Mouse (Mus musculus) adrenal gland, postnatal 25 days (tissue): Measurements from ENCODE around the gene Vps33a. TPM values are rescaled to one million over a fixed set of nuclear protein-coding genes. Genes with fewer than 3 reads are reported as not detected.
"Not testable (repeated sequence)": the region's sequence is repeated elsewhere in the genome, so short reads cannot be mapped to it uniquely, and the experiment has no call there.

ENCODE experiments used
- DNase-seq: peaks from one replicate; pipeline ENCODE4 v3.0.0; 2021; ENCODE audit warnings: mixed read lengths
- microRNA-seq, 2 experiments: library from miRNA; unstranded; fragments of <30 nt; microRNA quantifications; one replicate each; pipeline ENCODE4 v1.2.0; 2021
- total RNA-seq: library from RNA; stranded (reverse); gene quantifications from 2 replicates; pipeline ENCODE4 v1.2.3, GENCODE M21; 2021

Gene Vps33a
- total RNA-seq, 1 experiment from 2014 or later, result 51.5 TPM

DNA sequence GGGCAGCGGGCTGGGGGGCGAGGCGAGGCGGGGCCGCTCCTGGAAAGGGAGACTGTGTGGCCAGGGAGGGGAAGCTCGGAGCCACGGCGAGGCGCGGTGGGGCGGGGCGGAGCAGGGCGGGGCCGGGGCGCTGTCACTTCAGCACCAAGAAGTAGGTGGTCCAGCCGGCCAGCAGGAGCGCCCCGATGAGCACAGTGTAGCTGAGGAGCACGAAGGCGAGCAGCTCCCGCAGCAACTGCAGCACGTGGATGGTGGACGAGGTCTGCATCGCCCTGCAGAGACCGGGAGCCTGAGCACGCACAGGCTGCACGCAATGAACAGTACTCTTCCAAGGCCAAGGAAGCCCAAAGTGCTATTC lies 48.5 kb downstream of the Vps33a start:
- DNase-seq, result no peak

DNA sequence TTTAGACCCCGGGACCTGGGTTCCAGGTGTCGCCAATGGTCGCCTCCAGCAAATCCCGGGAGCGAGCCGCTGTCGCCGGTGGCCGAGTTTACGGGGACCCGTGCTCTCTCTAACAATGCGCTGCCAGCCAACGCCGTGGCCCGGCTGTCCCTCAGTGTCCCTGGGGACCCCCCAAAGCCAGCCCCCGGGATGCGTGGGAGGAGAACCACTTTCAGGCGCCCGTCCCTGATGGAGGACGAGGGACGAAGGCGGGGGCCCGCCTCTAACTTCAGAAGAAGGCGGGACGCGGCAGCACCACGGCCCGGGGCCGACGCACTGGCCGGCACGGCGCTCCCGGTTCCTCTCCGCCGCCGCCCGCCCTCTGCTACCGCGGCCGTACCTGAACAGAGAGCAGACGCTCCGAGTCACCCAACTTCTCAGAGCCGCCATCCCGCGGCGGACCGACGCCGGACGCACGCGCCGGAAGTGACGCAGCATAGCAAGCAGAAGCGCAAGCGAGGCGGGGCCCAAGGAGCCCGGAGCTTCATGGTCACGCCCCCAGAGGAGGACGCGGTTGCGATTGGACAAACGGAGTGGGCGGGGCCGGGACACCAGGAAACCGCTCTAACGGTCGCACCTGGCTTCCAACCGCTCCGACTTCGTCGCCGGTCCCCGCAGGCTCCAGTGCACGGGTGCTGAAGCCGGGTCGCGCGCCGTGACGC lies 49.0 kb downstream of the Vps33a start, which contains the start of gene Diablo:
Diablo (minus strand) TSS at position 485 of the 701 bp plus-strand sequence.
- peak; percentile 98 for DNase-seq

DNA sequence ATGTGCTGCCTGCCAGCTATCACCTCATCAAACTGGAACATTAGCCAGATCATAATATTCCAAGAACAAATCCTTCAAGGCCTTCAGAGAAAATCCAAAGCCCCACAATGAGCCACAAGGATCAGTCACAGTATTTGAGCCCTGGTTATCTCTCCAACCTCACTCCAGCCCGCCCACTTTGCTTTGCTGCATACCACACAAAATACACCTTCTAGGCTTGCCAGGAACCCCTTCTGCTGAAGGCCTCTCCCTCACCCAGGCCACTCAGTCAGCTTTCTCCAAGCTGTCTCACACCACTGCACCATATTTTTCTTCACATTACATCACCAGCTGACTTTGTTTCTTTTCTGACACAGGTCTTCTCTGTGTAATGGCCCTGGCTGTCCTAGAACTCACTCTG lies 50.7 kb downstream of the Vps33a start:
- DNase-seq, result no peak

DNA sequence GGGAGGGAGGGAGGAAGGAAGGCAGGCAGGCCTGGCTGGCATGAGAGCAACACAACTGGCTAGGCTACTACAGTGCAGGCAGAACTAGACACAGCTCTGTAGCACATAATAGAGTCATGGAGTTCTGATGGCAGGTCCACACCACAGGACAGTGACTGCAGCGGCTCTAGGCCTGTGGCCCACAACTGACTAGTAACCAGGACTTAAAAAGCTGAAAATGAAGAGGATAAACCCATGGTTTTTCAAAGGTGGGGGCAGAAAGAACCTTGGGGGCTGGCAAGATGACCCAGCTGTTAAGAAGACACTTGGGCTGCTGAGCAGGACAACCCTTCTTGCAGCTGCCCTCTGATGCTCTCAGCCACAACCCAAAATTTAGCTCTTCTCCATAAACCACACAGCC lies 51.2 kb downstream of the Vps33a start:
- no peak for DNase-seq

DNA sequence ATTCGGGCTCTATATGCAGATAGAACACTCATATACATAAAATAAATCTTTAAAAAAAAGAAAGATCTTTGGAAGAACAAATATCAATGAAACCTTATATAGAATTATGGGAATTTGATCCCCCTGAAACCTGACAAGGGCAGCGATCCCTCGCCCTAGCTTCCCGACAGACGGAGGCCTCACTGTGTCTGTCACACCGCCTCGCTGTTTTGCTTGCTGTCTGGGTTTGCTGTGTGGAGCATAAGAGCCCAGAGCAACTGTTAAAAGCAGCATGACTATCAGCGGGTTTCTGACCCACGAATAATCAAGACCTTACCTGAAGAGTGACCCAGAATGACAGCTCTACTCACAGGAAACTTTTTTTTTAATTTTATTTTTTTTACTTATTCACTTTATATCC lies 52.2 kb downstream of the Vps33a start:
- no peak for DNase-seq

DNA sequence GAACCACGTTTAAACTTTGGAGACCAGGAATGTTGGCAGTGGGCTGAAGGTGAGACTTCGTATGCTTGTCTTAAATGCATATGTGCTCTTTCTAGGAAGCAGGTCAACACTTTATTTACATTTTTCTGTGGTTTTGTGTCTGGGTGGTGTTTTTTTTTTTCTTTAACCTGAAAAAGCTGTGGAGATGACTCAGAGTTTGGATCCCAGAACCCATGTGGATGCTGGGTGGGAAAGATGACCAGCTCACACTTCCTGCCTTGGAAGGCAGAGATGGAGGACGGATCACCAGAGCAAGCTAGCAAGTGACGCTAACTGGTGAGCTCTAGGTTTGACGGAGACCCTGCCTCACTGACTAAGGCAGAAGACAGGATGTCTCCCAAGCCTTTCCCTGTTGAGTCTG lies 58.0 kb downstream of the Vps33a start:
- no peak for DNase-seq

DNA sequence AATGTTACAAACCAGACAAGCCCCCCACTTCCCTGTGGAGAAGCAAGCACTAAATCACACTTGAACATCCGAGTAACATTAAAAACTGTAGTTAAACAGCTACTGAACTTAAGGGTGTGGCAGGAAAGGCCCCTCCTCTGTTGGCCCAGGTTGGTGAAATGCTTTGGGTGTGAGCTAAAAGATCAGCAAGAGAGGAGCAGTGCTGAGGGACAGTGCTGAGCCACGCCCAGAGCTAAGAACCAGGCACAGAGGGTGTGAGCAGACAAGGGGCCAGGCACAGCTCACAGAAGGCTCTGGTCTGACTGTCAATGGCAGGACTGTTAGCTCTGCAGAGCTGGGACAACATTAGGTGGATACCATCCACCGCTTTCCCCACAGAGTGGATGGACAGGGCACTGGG lies 60.7 kb downstream of the Vps33a start:
- no peak for DNase-seq

DNA sequence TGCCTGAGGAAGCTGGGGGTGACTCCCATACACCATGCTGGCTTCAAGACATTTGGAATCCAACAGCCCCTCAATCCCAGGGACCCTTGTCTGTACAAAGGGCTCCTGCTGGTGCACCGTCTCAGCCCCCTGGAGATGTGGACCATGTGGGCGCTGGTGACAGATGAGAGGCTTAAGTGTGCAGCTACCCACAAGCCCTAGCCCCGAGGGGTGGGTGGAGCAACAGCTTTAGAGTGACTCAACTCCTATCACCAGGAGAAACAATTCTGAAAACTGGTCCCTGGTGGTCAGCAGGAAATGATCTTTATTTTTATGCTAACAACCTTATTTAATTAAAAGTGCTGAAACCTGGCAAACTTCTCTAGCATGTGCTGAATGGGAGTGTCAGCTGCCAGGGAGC lies 61.4 kb downstream of the Vps33a start:
- DNase-seq, result not testable (repeated sequence)

DNA sequence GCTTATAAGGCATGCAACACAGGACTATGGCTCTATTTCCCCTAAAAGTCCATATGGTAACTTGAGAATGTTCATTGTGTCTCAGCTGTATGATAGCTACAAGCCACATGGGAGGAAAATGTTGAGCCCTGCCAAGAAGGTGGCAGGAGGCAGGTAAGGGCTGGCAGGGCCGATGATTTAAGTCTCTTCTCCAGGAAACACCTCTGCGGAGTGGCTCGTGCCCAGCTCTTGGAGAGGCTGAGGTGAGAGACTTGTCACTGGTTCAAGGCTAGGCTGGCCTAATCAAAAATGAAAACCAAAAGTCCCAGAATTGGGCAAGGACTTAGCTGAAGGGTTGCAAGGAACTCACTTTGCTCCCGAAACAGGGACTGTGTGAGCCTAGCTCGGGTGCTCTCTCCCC lies 62.7 kb downstream of the Vps33a start, which contains the start of gene B3gnt4:
B3gnt4 (plus strand) TSS at position 301 of the 400 bp plus-strand sequence.
- no peak for DNase-seq

DNA sequence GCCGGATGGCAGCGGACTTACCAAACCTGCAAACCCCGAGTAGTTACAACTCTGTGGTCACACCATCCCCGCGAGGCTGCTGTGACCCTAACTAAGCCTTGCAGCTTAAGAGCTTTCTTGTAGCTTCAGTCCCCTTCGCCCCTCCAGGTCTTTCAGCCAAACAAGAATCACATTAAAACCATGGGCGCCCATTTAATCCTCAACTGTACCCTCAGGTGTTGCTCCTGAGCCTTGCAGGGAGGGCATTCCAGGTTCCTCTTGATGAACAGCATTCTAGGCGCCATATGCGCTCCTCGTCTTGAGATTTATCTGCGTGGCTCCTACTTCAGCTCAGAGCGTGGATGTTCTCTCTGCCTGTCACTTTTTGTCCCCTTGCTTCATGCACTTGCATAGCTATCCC lies 63.9 kb downstream of the Vps33a start:
- DNase-seq, result no peak

DNA sequence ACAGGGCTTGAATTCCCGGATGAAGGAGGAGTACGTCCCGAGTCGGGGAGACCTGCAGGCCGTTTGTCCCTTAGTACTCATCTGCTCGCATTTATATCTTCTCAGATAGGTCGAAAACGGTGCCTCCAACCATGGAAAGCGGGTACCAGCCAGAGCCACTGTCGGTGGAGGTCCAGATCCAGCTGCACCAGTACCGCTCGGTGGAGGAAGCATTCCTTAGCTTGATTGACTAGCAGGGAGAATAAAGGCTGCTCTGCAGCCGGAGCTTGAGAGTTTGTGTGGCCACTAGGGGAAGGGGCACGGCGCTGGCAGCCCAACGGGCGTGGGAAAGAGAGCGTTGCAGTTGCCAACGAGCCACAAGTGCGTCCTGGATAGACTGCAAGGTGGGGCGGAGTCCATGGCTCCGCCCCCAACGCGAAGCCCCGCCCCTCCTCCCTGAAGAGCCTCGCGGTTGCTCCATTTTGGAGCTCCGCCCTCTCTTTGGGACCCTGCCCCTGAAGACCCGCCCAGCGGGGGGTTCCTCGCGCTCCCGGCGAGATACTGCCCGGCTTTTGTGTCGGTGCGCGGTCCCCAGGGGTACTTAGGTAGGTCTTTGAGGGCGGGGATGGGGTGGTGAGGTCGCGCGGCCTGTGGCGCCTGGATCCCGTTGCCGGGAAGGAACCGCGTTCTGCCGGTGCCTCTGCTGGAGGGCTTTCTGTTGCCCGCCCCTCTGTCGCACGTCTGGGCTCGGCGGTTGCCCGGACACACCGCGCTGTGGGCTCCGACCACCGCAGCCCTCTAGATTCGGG lies 64.7 kb downstream of the Vps33a start:
- peak; percentile 87 for DNase-seq

DNA sequence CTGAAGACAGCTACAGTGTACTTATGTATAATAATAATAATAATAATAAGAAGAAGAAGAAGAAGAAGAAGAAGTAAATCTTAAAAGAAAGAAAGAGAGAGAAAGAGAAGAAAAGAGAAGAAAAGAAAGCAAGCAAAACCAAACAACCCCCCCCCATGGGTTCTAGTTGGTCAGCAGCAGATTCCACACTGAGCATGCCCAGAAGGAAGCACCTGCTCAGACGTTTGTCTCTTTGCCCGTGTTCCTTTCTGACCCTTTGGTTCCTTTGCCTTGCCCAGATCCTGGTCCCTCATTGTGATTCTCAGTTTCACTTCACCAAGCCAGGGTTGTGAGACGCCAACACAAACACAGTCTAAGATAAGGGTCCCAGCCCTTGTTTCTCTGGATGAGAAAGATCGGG lies 70.9 kb downstream of the Vps33a start:
- DNase-seq, result no peak

DNA sequence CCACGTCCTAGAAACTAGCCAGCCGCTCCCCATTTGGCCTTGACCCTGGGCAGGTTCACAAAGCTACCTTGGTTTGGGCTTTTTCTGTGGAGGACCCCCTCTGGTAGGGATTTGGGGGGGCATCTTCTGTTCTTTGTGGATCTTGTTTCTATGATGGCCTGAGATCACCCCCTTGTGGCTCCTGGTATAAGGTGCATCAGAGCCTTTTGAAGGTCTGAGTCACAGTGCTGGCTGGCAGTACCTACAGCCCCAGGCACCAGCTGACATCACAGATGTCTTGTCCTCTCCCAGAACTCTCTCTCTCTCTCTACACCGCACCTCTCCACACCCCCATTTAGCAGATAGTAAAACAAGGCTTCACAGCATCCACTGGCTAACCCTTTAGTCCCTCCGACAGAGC lies 73.1 kb downstream of the Vps33a start:
- no peak for DNase-seq

DNA sequence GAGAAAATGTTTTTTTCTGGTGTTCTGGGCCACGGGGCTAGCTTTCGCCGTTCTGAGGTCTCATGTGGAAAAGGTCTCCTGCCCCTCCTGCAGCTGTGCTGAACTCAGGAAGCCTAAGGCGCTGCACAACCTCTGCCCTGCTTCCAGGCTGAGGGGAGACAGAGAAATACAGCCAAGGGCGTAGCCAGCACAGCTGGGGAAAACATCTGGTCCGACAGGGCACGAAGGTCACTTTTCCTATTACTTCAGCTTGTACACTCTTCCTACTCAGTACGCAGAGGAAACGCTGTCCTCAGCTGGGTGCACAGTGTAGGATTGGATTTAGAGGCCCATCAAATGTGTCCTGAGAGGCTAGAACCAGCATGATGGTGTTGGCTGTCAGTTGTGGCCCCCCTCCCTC lies 82.9 kb downstream of the Vps33a start:
- no peak for DNase-seq

DNA sequence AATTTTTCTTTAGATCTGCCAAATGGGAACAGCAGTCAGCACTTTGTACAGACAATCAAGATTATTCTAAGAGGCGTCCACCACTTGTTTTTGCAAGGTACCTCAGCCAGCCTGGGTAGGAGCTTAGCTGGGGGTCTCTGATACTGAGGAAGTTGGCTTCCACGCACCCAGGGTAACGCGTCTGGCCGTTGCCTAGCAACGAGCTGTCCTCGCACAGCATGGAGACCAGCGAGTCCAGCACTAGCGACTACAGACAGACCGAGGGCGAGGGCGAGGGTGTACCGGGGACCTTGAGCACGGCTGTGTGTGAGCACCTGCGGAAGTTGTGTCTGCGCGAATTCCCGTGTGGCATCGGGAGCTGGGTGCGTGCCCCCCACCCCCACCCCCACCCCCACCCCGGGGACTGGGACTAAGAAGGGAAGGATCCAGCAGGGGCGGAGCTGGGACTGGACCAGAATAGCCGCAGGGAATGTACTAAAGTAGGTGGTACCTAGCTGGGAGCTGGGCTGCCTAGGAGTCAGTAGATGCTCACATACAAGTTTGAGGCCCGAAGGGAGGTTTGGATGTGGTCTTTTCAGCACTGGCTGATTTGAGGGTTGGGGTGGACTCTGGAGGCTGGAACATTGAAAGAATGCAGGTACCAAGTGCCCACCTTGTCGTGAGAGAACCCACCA lies 83.6 kb downstream of the Vps33a start, which contains the start of the genes Lrrc43 and Il31:
Lrrc43 (plus strand) TSS at position 194 of the 674 bp plus-strand sequence.
Il31 (minus strand) TSS at position 378 of the 674 bp plus-strand sequence.
- no peak for DNase-seq

DNA sequence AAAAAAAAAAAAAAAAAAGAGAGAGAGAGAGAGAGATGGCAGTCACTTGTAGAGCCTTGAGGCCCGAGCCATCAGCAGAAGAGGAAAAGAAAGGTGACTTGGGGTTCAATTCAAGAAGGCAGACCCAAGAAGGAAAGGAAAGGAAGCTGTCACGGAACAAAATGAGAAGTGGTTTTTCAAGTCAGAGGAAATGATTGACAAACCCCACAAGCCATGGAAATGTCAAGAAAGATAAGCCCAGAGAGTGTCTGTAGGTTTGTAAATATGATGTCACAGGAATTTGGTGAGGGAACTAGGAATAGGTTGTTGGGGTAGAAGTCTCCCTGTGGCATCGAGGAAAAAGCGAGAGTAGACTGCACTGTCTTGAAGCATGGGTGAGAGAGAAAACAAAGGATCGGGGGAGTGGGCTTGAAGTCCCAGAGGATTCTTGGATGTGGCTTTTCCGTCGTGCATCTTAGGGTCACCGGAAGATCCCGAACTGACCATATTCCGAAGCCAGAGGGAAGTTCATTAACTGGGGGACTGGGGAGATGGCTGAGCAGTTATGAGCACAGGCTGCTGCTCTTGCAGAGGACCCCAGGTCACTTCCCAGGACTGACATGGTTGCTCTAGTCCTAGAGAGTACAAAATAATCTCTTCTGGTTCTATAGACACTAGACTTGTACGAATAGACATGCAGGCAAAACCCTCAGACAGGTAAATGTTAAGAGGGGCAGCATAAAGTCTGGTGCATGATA lies 85.0 kb downstream of the Vps33a start:
- DNase-seq, result no peak

Small RNA genes lying within 50 kb of the gene (microRNA-seq; reads per million reads assigned to microRNA genes)
- 0 to 1.0 reads per million in 2 experiments for gene Mir7647

Other genes starting within 250 kb of the Vps33a start
- gene Bcl7a, start 229.2 kb downstream of the Vps33a start, total RNA-seq, result 13.7 and 15.4 TPM in 2 replicates
- gene Mlxip, start 178.2 kb downstream of the Vps33a start, total RNA-seq, result 25.3 and 30.5 TPM in 2 replicates
- gene Lrrc43, start 83.7 kb downstream of the Vps33a start, total RNA-seq, result not detected in 2 replicates
- not detected in 2 replicates for gene Il31, start 83.5 kb downstream of the Vps33a start, total RNA-seq
- 0.30 TPM in 1 of 2 replicates, not detected in the other for gene B3gnt4, start 62.6 kb downstream of the Vps33a start, total RNA-seq
- 65.0 and 79.3 TPM in 2 replicates for gene Diablo, start 48.9 kb downstream of the Vps33a start, total RNA-seq
- gene Gm49027, start 47.5 kb downstream of the Vps33a start, total RNA-seq, result 6.4 and 11.3 TPM in 2 replicates
- 87.4 and 103 TPM in 2 replicates for gene Clip1, start 111.6 kb upstream of the Vps33a start, total RNA-seq
- 52.9 and 57.5 TPM in 2 replicates for gene Zcchc8, start 148.1 kb upstream of the Vps33a start, total RNA-seq
- 96.8 and 108 TPM in 2 replicates for gene Rsrc2, start 176.4 kb upstream of the Vps33a start, total RNA-seq
- 7.1 and 7.2 TPM in 2 replicates for gene Kntc1, start 176.7 kb upstream of the Vps33a start, total RNA-seq